Mouse (Mus musculus) kidney, embryonic 14.5 days (tissue): ENCODE measurements at regions not wholly inside any gene's neighbourhood (a gene's known extent, or its start where the extent isn't known, plus 50 kb on each side); places are given as distances from the start of the nearest gene placed in this dataset.

ENCODE experiments used
- ATAC-seq: fragments of 200-750 bp; cut with Nextera tagmentation; 2 replicates; pipeline ENCODE4 v1.8.0; 2017; ENCODE audit warnings: moderate number of reproducible peaks, mild to moderate bottlenecking, moderate TSS enrichment, moderate library complexity; ENCODE audit not compliant: low FRiP score, low TSS enrichment
- H3K27ac ChIP-seq: fragments of 300-500 bp; sonication (generic); 2 replicates; pipeline ENCODE4 v1.5.1; 2014; ENCODE audit warnings: low read depth, mild to moderate bottlenecking, low read length, moderate library complexity, mixed read lengths
- H3K27me3 ChIP-seq: fragments of 300-500 bp; sonication (generic); 2 replicates; pipeline ENCODE4 v1.6.1; 2014; ENCODE audit warnings: mild to moderate bottlenecking, low read length; ENCODE audit not compliant: control insufficient read depth, insufficient read depth
- H3K36me3 ChIP-seq: fragments of 300-500 bp; sonication (generic); 2 replicates; pipeline ENCODE4 v1.6.1; 2014; ENCODE audit warnings: low read length, mixed read lengths; ENCODE audit not compliant: control insufficient read depth, insufficient read depth
- H3K4me1 ChIP-seq: fragments of 300-500 bp; sonication (generic); 2 replicates; pipeline ENCODE4 v1.6.1; 2014; ENCODE audit warnings: low read length, mixed read lengths; ENCODE audit not compliant: control insufficient read depth, insufficient read depth
- H3K4me2 ChIP-seq: fragments of 300-500 bp; sonication (generic); replicated peaks from 2 replicates; pipeline ENCODE4 v1.6.1; 2014; ENCODE audit warnings: low read depth, mild to moderate bottlenecking, low read length
- H3K4me3 ChIP-seq: fragments of 300-500 bp; sonication (generic); 2 replicates; pipeline ENCODE4 v1.5.1; 2014; ENCODE audit warnings: mild to moderate bottlenecking, low read length
- H3K9ac ChIP-seq: fragments of 300-500 bp; sonication (generic); 2 replicates; pipeline ENCODE4 v1.6.1; 2014; ENCODE audit warnings: low read depth, mild to moderate bottlenecking, low read length, moderate library complexity
- H3K9me3 ChIP-seq: fragments of 300-500 bp; sonication (generic); 2 replicates; pipeline ENCODE4 v1.6.1; 2016; ENCODE audit warnings: low read length; ENCODE audit not compliant: control insufficient read depth
- WGBS: fragments of 180-500 bp; shearing (Covaris S2); extraction: QIAGEN DNeasy Blood & Tissue Kit; methylation state at CpG from one replicate; pipeline ENCODE4 v1.1.7; 2014; 5-methylcytosine and 5-hydroxymethylcytosine counted together

DNA sequence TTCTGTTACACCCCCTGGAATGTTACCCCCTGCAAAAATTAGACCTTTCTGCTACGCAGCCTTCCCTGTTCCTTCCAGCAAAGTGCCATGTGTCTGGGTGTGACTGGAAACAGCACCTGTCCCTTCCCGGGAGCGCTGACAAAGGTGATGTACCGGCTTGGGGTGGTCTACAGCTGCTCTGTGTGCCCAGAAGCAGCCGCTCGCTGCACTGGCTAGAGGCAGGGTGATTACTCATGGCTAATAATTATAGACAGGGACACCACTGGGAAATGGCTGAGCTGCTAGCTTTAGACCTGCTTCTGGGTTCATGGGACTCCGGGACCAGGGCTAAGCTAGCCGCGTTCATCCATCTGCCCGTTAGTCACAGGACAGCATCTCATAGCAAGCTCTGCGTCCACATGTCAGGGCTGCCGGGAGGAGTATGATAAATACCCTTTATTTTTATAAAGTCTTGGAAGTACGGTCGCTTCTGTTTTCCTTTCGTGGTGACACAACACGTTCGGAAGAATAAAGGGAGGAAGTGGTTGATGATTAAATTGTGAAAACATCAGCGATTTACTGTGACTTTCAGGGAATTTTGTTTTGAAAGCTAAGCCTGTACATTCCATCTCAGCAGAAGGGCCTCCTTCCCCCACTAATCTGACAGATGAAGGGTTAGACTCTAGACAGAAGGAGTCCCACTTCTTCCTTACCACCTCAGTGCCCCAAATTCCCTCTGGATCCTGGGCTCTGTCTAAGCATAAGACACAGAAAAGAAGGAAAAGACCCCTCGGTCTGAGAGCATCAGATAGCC, 170.8 kb downstream of the Maf start:
- Histone ChIP-seq H3K27me3 (no peaks in the 10 kb centered on the region), H3K9ac (no peak overlapping the region; the same call in 1 of the 2 replicates), H3K9me3 (no peaks in the 10 kb centered on the region), H3K27ac (no peak overlapping the region), H3K4me1 (peaks cover 11% of the 10 kb centered on the region), H3K4me2 (0 out of 2 replicates have a peak overlapping the region, but pooled peaks have one; percentile 4), H3K36me3 (no peaks in the 10 kb centered on the region), H3K4me3 (no peak overlapping the region)
- ATAC-seq: 0 out of 2 replicates have a peak, but pooled peaks have one; percentile 41
- WGBS: 34% methylated on average over 19 of the region's 19 CpGs

DNA sequence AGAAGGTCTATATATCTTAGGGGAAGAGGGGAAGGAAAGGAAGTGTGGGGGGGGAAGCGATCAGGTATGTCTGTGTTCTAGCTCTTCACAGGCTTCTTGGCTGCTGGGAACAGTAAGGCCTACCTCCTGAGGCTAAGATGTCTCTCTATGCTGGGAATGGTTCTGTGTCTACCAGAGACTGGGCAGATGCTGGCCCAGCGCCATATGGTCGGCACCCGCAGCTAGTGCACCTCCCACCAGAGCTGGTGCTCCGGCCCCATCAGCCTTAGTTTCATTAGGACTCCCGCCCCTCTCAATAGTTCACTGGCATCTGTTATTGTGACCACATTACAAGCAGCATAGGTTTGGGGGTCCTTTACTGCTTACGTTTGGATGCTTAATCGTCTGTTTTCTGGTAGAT, 171.6 kb downstream of the Maf start:
- WGBS: 72% methylated on average over 8 of the region's 8 CpGs
- no peaks in the 10 kb centered on the region for H3K36me3 ChIP-seq

GRCm38 (mm10) chr8:115534030-115534429, 173.6 kb downstream of the Maf start:
- H3K27ac ChIP-seq: no peak overlapping the region
- H3K4me1 ChIP-seq: peaks cover 19% of the 10 kb centered on the region
- no peak overlapping the region for H3K4me3 ChIP-seq
- H3K9ac ChIP-seq: no peak overlapping the region
- no peak overlapping the region for H3K4me2 ChIP-seq
- WGBS: 49% methylated on average over 2 of the region's 2 CpGs
- no peaks in the 10 kb centered on the region for H3K36me3 ChIP-seq
- H3K9me3 ChIP-seq: no peaks in the 10 kb centered on the region
- H3K27me3 ChIP-seq: no peaks in the 10 kb centered on the region
- ATAC-seq: no peak

More for the DNA sequence above, 171.6 kb downstream of the Maf start:
- H3K9me3 ChIP-seq: no peaks in the 10 kb centered on the region
- no peak for ATAC-seq
- no peak overlapping the region for H3K27ac ChIP-seq
- no peak overlapping the region for H3K4me3 ChIP-seq
- H3K27me3 ChIP-seq: no peaks in the 10 kb centered on the region
- H3K4me2 ChIP-seq: no peak overlapping the region
- peaks cover 11% of the 10 kb centered on the region for H3K4me1 ChIP-seq
- no peak overlapping the region for H3K9ac ChIP-seq

GRCm38 (mm10) chr8:115531343-115531742, 176.3 kb downstream of the Maf start:
- Histone ChIP-seq H3K36me3 (no peaks in the 10 kb centered on the region), H3K4me1 (peaks cover 9% of the 10 kb centered on the region), H3K9me3 (no peaks in the 10 kb centered on the region), H3K4me2 (no peak overlapping the region), H3K27ac (no peak overlapping the region), H3K4me3 (no peak overlapping the region), H3K9ac (no peak overlapping the region), H3K27me3 (no peaks in the 10 kb centered on the region)
- 92% methylated on average over 6 of the region's 6 CpGs for WGBS
- ATAC-seq: no peak

DNA sequence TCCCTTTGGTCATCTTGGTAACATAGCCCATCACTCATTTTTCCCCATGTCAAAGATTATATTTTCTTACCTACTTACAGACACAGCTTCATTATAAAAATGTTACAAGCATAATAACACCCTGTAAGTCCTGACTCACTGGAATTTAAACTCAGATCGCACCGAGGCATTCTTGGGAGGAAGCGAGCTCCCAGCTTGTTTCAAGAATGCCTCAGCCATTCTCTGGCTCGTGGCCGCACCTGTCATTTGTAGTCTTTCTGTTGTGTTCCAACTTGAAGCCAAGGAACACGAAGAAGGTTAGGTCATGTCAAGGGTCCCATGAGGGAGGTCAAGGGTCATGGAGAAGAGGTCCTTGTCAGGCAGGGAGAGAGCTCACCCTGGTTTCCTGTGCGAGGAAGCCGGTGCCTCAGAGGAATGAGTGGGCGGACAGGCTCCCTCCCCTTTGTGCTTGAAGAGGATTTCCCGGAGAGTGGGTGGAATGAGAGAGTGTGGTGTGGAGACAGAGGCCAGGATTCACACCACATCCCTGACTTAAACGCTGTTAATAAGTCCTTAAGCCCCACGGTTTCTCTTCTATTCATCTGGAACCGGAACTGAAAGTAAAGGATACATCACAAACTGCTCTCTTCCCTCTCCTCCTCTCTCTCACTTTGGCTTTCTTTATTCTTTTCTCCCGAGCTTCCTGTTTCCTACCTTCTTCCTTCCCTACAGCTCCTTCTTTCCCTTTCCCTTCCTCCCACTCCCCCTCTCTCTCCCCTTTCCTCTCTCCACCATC, 177.8 kb downstream of the Maf start:
- Histone ChIP-seq H3K36me3 (no peaks in the 10 kb centered on the region), H3K4me3 (no peak overlapping the region), H3K4me1 (peaks cover 8% of the 10 kb centered on the region; the same call in 1 of the 2 replicates), H3K9ac (no peak overlapping the region), H3K4me2 (no peak overlapping the region; the same call in 1 of the 2 replicates), H3K9me3 (no peaks in the 10 kb centered on the region), H3K27me3 (no peaks in the 10 kb centered on the region), H3K27ac (no peak overlapping the region)
- ATAC-seq: no peak
- WGBS: 29% methylated on average over 14 of the region's 14 CpGs

GRCm38 (mm10) chr8:115528879-115529278, 178.7 kb downstream of the Maf start:
- Histone ChIP-seq H3K9ac (no peak overlapping the region), H3K9me3 (no peaks in the 10 kb centered on the region), H3K4me3 (no peak overlapping the region), H3K27me3 (no peaks in the 10 kb centered on the region), H3K27ac (no peak overlapping the region), H3K4me1 (peaks cover 8% of the 10 kb centered on the region; the same call in 1 of the 2 replicates), H3K36me3 (no peaks in the 10 kb centered on the region), H3K4me2 (no peak overlapping the region)
- ATAC-seq: no peak
- 87% methylated on average over 11 of the region's 11 CpGs for WGBS

DNA sequence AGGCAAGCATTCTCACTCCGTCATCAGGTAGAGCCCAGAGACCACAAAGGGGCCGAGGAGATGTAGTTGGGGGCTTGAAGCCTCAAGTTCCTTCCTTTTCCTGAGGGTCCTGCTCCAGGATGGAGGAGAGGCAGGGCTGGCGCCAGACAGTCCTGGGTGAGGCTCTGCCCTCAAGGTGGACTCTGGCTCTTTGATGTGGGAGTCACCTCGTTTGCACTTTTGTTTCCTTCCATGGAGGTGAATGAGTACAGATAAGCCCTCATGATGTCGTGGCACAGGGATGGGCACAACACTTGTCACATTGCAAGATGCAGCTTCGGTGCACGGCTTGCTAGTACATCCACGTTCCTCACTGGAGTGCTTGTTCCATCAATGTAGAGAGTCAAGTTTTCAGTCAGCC, 182.4 kb downstream of the Maf start:
- 86% methylated on average over 8 of the region's 8 CpGs for WGBS

GRCm38 (mm10) chr8:115524713-115525112, 182.9 kb downstream of the Maf start:
- Histone ChIP-seq H3K4me3 (no peak overlapping the region), H3K4me1 (peaks cover 3% of the 10 kb centered on the region; the same call in 1 of the 2 replicates), H3K36me3 (no peaks in the 10 kb centered on the region), H3K9me3 (no peaks in the 10 kb centered on the region), H3K27ac (no peak overlapping the region), H3K9ac (no peak overlapping the region), H3K27me3 (no peaks in the 10 kb centered on the region), H3K4me2 (no peak overlapping the region)
- WGBS: 70% methylated on average over 8 of the region's 8 CpGs
- ATAC-seq: no peak

More for the DNA sequence above, 182.4 kb downstream of the Maf start:
- Histone ChIP-seq H3K9ac (no peak overlapping the region), H3K4me2 (no peak overlapping the region), H3K36me3 (no peaks in the 10 kb centered on the region), H3K9me3 (no peaks in the 10 kb centered on the region), H3K27me3 (no peaks in the 10 kb centered on the region), H3K27ac (no peak overlapping the region), H3K4me3 (no peak overlapping the region), H3K4me1 (peaks cover 7% of the 10 kb centered on the region; the same call in 1 of the 2 replicates)
- no peak for ATAC-seq

DNA sequence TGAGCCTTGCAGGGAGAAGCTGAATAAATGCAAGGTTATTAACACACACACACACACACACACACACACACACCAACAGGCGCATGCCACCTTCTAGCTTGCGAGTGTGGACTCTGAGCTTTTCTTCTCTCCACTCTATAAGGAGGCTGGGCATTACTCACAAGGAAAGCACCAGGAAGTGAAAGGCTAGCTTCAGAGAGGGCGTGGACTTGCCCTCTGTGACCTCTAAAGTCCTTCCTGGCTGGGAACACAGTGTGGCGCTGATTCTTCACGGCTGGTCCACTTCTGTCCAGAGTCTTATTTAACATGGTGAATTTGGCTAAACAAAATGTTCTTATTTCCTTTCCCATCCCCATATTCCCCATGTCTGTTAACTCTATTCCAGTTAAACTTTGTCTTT, 185.1 kb downstream of the Maf start:
- no peak for ATAC-seq
- no peaks in the 10 kb centered on the region for H3K9me3 ChIP-seq

More for the DNA sequence above, 185.1 kb downstream of the Maf start:
- no peak overlapping the region for H3K27ac ChIP-seq
- H3K4me1 ChIP-seq: no peaks in the 10 kb centered on the region
- no peaks in the 10 kb centered on the region for H3K27me3 ChIP-seq
- 79% methylated on average over 5 of the region's 5 CpGs for WGBS
- H3K9ac ChIP-seq: no peak overlapping the region
- no peaks in the 10 kb centered on the region for H3K36me3 ChIP-seq
- H3K4me2 ChIP-seq: no peak overlapping the region
- no peak overlapping the region for H3K4me3 ChIP-seq
